Mouse (Mus musculus): Measurements from ENCODE around the gene Vmn2r70. TPM values are rescaled to one million over a fixed set of nuclear protein-coding genes. Genes with fewer than 3 reads are reported as not detected.

Gene Vmn2r70
- polyA plus RNA-seq (2015; fragmentation: Nextera tagmentation; extraction: Ambion mirVana): not detected in 2 replicates

- H3K27me3 ChIP-seq (replicated peaks; ENCODE audit: control insufficient read depth, insufficient read depth, low read length): no peaks in the 10 kb centered on the region
- 71% methylated on average over 2 of the region's 2 CpGs for WGBS
- no peak for TF ChIP-seq CTCF (IDR thresholded peaks at IDR 0.05; ENCODE audit: low read depth)
These were observed at the start of gene Vmn2r70 for GRCm38 (mm10) chr7:85569092-85569491. TSS of gene Vmn2r70 (minus strand) at chr7:85569192.

GRCm38 (mm10) chr7:85562787-85563186, 6.2 kb downstream of the Vmn2r70 start, which contains the start of gene Vmn2r71:
TSS of gene Vmn2r71 (plus strand) at chr7:85563087.
- no peak within 1 kb of the TSS for H3K4me2 ChIP-seq (replicated peaks; ENCODE audit: low read depth)
- H3K9me3 ChIP-seq (ENCODE audit: control insufficient read depth): no peaks in the 10 kb centered on the region
- no peaks in the 10 kb centered on the region for H3K36me3 ChIP-seq (ENCODE audit: control insufficient read depth, insufficient read depth)
- H3K27ac ChIP-seq (ENCODE audit: low read depth, low read length): no peak within 1 kb of the TSS
- H3K27me3 ChIP-seq (replicated peaks; ENCODE audit: control insufficient read depth, insufficient read depth, low read length): no peaks in the 10 kb centered on the region
- WGBS: 74% methylated on average over 5 of the region's 5 CpGs
- H3K9ac ChIP-seq (ENCODE audit: low read depth, low read length): no peak within 1 kb of the TSS
- H3K4me3 ChIP-seq (ENCODE audit: low read depth, low read length): no peak within 1 kb of the TSS
- no peak for TF ChIP-seq CTCF (IDR thresholded peaks at IDR 0.05; ENCODE audit: low read depth)
- no peaks in the 10 kb centered on the region for H3K4me1 ChIP-seq (replicated peaks; ENCODE audit: control insufficient read depth, insufficient read depth, low read length)
- no peak for ATAC-seq

More at GRCm38 (mm10) chr7:85569092-85569491, at the start of gene Vmn2r70:
- no peaks in the 10 kb centered on the region for H3K9me3 ChIP-seq (ENCODE audit: control insufficient read depth)
- H3K36me3 ChIP-seq (ENCODE audit: control insufficient read depth, insufficient read depth): no peaks in the 10 kb centered on the region
- no peaks in the 10 kb centered on the region for H3K4me1 ChIP-seq (replicated peaks; ENCODE audit: control insufficient read depth, insufficient read depth, low read length)
- H3K4me2 ChIP-seq (replicated peaks; ENCODE audit: low read depth): no peak within 1 kb of the TSS
- no peak within 1 kb of the TSS for H3K9ac ChIP-seq (ENCODE audit: low read depth, low read length)
- H3K4me3 ChIP-seq (ENCODE audit: low read depth, low read length): no peak within 1 kb of the TSS
- H3K27ac ChIP-seq (ENCODE audit: low read depth, low read length): no peak within 1 kb of the TSS
- no peak for ATAC-seq

GRCm38 (mm10) chr7:85543118-85543517, 25.9 kb downstream of the Vmn2r70 start:
- 69% methylated on average over 2 of the region's 2 CpGs for WGBS
- Histone ChIP-seq H3K4me1 (replicated peaks; ENCODE audit: control insufficient read depth, insufficient read depth, low read length) (no peaks in the 10 kb centered on the region), H3K36me3 (ENCODE audit: control insufficient read depth, insufficient read depth) (no peaks in the 10 kb centered on the region), H3K4me3 (ENCODE audit: low read depth, low read length) (no peak overlapping the region), H3K27ac (ENCODE audit: low read depth, low read length) (no peak overlapping the region), H3K27me3 (replicated peaks; ENCODE audit: control insufficient read depth, insufficient read depth, low read length) (no peaks in the 10 kb centered on the region), H3K4me2 (replicated peaks; ENCODE audit: low read depth) (no peak overlapping the region), H3K9me3 (ENCODE audit: control insufficient read depth) (peaks cover 10% of the 10 kb centered on the region; the same call in 1 of the 2 replicates), H3K9ac (ENCODE audit: low read depth, low read length) (no peak overlapping the region)
- ATAC-seq: no peak
- no peak for TF ChIP-seq CTCF (IDR thresholded peaks at IDR 0.05; ENCODE audit: low read depth)

- peaks cover 10% of the 10 kb centered on the region; the same call in 1 of the 2 replicates for H3K9me3 ChIP-seq (ENCODE audit: control insufficient read depth)
- WGBS: 89% methylated on average over 2 of the region's 2 CpGs
- no peak for ATAC-seq
- H3K4me2 ChIP-seq (replicated peaks; ENCODE audit: low read depth): no peak overlapping the region
- no peak for TF ChIP-seq CTCF (IDR thresholded peaks at IDR 0.05; ENCODE audit: low read depth)
- H3K27me3 ChIP-seq (replicated peaks; ENCODE audit: control insufficient read depth, insufficient read depth, low read length): no peaks in the 10 kb centered on the region
- no peaks in the 10 kb centered on the region for H3K4me1 ChIP-seq (replicated peaks; ENCODE audit: control insufficient read depth, insufficient read depth, low read length)
- no peak overlapping the region for H3K27ac ChIP-seq (ENCODE audit: low read depth, low read length)
- H3K4me3 ChIP-seq (ENCODE audit: low read depth, low read length): no peak overlapping the region
- H3K9ac ChIP-seq (ENCODE audit: low read depth, low read length): no peak overlapping the region
- H3K36me3 ChIP-seq (ENCODE audit: control insufficient read depth, insufficient read depth): no peaks in the 10 kb centered on the region
These were observed 26.9 kb downstream of the Vmn2r70 start for GRCm38 (mm10) chr7:85542108-85542507.

Other genes starting within 250 kb of the Vmn2r70 start
- gene Vmn2r69, start 153.3 kb downstream of the Vmn2r70 start, polyA plus RNA-seq (2015; fragmentation: Nextera tagmentation; extraction: Ambion mirVana): not detected in 2 replicates
- gene Vmn2r71, start 6.1 kb downstream of the Vmn2r70 start, polyA plus RNA-seq (2015; fragmentation: Nextera tagmentation; extraction: Ambion mirVana): not detected in 2 replicates
- gene Vmn2r72, start 185.9 kb upstream of the Vmn2r70 start, polyA plus RNA-seq (2015; fragmentation: Nextera tagmentation; extraction: Ambion mirVana): not detected in 2 replicates